Mouse (Mus musculus): ENCODE data around the gene Tbx3. TPM values are rescaled to one million over a fixed set of nuclear protein-coding genes. Genes with fewer than 3 reads are reported as not detected.

Gene Tbx3
- polyA plus RNA-seq, 1 experiment from 2014 or later, result 1.7 TPM

GRCm38 (mm10) chr5:119673716-119674605 lies 3.5 kb downstream of the Tbx3 start:
- Histone ChIP-seq H3K27ac (no peak overlapping the region), H3K27me3 (peaks cover 99% of the 10 kb centered on the region), H3K9me3 (replicated peaks) (no peaks in the 10 kb centered on the region), H3K36me3 (ENCODE audit: poor library complexity, severe bottlenecking) (no peaks in the 10 kb centered on the region), H3K9ac (no peak overlapping the region), H3K4me3 (no peak overlapping the region), H3K4me2 (no peak overlapping the region), H3K4me1 (peaks cover 16% of the 10 kb centered on the region)
- WGBS, result 2% methylated on average over 22 of the region's 22 CpGs
- ATAC-seq, result no peak

GRCm38 (mm10) chr5:119674606-119675330 lies 4.3 kb downstream of the Tbx3 start:
- Histone ChIP-seq H3K9ac (no peak overlapping the region), H3K9me3 (replicated peaks) (no peaks in the 10 kb centered on the region), H3K36me3 (ENCODE audit: poor library complexity, severe bottlenecking) (no peaks in the 10 kb centered on the region), H3K4me1 (peaks cover 12% of the 10 kb centered on the region), H3K27me3 (peaks cover 98% of the 10 kb centered on the region), H3K27ac (no peak overlapping the region), H3K4me3 (no peak overlapping the region), H3K4me2 (no peak overlapping the region)
- 5% methylated on average over 12 of the region's 12 CpGs for WGBS
- no peak for ATAC-seq

GRCm38 (mm10) chr5:119676245-119676644 lies 5.8 kb downstream of the Tbx3 start:
- Histone ChIP-seq H3K27ac (no peak overlapping the region), H3K9me3 (replicated peaks) (no peaks in the 10 kb centered on the region), H3K36me3 (ENCODE audit: poor library complexity, severe bottlenecking) (no peaks in the 10 kb centered on the region), H3K27me3 (peaks cover 98% of the 10 kb centered on the region), H3K4me3 (no peak overlapping the region), H3K4me2 (no peak overlapping the region), H3K4me1 (peaks cover 6% of the 10 kb centered on the region), H3K9ac (no peak overlapping the region)
- no peak for ATAC-seq
- 10% methylated on average over 2 of the region's 2 CpGs for WGBS

DNA sequence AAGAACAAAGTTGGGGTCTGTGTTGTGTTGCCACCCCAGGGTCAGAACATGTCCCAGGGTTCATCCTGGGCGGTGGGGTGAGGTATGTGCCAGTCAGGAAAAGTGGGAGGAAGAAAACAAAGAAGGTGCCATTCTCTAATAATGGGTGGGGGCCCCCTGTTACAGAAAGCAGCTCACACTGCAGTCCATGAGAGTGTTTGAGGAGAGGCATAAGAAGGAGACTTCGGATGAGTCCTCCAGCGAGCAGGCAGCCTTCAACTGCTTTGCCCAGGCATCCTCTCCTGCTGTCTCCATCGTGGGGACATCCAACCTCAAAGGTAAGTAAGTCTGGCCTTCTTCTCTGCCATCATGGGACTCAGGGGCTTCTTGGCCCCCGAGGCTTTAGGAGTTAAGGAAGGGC lies 8.0 kb downstream of the Tbx3 start:
- H3K9ac ChIP-seq, result no peak overlapping the region
- WGBS, result 10% methylated on average over 5 of the region's 5 CpGs
- peaks cover 98% of the 10 kb centered on the region for H3K27me3 ChIP-seq
- H3K4me3 ChIP-seq, result no peak overlapping the region
- H3K9me3 ChIP-seq (replicated peaks), result no peaks in the 10 kb centered on the region
- no peak overlapping the region for H3K4me2 ChIP-seq
- ATAC-seq, result no peak
- peaks cover 6% of the 10 kb centered on the region for H3K4me1 ChIP-seq
- no peak overlapping the region for H3K27ac ChIP-seq
- H3K36me3 ChIP-seq (ENCODE audit: poor library complexity, severe bottlenecking), result no peaks in the 10 kb centered on the region

GRCm38 (mm10) chr5:119679084-119679483 lies 8.6 kb downstream of the Tbx3 start:
- Histone ChIP-seq H3K27me3 (peaks cover 99% of the 10 kb centered on the region), H3K9ac (no peak overlapping the region), H3K27ac (no peak overlapping the region), H3K36me3 (ENCODE audit: poor library complexity, severe bottlenecking) (no peaks in the 10 kb centered on the region), H3K4me1 (peaks cover 6% of the 10 kb centered on the region), H3K9me3 (replicated peaks) (no peaks in the 10 kb centered on the region), H3K4me3 (no peak overlapping the region), H3K4me2 (no peak overlapping the region)
- no peak for ATAC-seq

DNA sequence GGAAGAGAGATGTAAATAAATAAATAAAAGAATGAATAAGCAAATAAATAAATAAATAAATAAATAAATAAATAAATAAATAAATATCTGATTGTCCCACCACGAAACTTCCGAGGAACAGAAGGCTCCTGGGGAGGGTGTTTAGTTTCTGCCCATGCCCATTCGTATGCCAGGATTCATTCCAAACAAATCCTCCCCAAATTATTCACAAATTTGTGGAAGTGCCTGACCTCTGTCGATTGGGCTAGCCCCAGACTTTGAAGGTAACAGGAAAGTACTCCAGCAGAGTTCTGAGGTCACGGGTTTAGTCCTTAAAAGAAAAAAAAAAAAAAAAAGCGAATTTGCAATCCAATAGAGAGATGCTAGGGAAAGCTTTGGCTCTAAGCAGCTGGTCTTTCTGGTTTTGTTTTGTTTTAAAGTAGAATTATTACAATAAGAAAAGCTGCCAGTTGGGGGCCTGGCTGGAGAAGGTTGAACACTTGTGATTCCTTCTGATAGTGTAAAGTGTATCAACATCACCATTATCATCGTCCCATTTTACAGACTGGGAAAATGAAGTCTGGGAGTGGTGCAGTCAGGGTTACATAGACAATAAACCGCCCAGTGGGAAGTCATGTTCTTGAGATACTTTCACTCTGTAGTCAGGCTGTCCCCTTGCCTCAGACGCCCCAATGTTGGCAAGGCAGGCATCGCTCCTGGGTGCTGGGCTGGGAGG lies 9.3 kb downstream of the Tbx3 start:
- Histone ChIP-seq H3K9me3 (replicated peaks) (no peaks in the 10 kb centered on the region), H3K4me1 (peaks cover 6% of the 10 kb centered on the region), H3K4me3 (0 out of 2 replicates have a peak overlapping the region, but pooled peaks have one; percentile 9), H3K4me2 (no peak overlapping the region), H3K9ac (no peak overlapping the region), H3K36me3 (ENCODE audit: poor library complexity, severe bottlenecking) (no peaks in the 10 kb centered on the region), H3K27ac (no peak overlapping the region), H3K27me3 (peaks cover 97% of the 10 kb centered on the region)
- 7% methylated on average over 10 of the region's 10 CpGs for WGBS
- ATAC-seq, result no peak

DNA sequence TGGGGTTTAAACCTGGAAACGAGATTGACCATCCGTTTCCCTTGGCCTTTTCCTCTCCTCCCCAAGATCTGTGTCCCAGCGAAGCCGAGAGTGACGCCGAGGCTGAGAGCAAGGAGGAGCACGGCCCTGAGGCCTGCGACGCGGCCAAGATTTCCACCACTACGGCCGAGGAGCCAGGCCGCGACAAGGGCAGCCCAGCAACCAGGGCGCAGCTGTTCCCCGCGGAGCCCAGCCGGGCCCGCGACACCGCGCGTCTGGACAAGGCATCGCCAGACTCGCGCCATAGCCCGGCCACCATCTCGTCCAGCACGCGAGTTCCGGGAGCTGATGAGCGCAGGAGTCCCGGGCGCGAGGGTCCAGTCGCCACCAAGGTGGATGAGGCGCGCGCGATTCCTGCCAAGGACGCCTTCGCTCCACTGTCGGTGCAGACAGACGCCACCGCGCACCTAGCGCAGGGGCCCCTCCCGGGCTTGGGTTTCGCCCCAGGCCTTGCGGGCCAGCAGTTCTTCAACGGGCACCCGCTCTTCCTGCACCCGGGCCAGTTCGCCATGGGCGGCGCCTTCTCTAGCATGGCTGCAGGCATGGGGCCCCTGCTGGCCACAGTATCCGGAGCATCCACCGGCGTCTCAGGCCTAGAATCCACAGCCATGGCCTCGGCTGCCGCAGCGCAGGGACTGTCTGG lies 10.0 kb downstream of the Tbx3 start:
- Histone ChIP-seq H3K4me3 (peak overlapping the region; percentile 9; the same call in 1 of the 2 replicates), H3K27ac (no peak overlapping the region), H3K9ac (no peak overlapping the region; the same call in 1 of the 2 replicates), H3K36me3 (ENCODE audit: poor library complexity, severe bottlenecking) (no peaks in the 10 kb centered on the region), H3K4me2 (no peak overlapping the region), H3K4me1 (peaks cover 6% of the 10 kb centered on the region), H3K27me3 (peaks cover 97% of the 10 kb centered on the region), H3K9me3 (replicated peaks) (no peaks in the 10 kb centered on the region)
- ATAC-seq, result no peak
- WGBS, result under 1% methylated on average over 62 of the region's 62 CpGs

GRCm38 (mm10) chr5:119681011-119681832 lies 10.8 kb downstream of the Tbx3 start:
- no peaks in the 10 kb centered on the region for H3K9me3 ChIP-seq (replicated peaks)
- no peak overlapping the region for H3K4me2 ChIP-seq
- no peak overlapping the region; the same call in 1 of the 2 replicates for H3K4me3 ChIP-seq
- no peaks in the 10 kb centered on the region for H3K36me3 ChIP-seq (ENCODE audit: poor library complexity, severe bottlenecking)
- H3K27me3 ChIP-seq, result peaks cover 97% of the 10 kb centered on the region
- no peak for ATAC-seq
- H3K27ac ChIP-seq, result no peak overlapping the region
- peaks cover 6% of the 10 kb centered on the region for H3K4me1 ChIP-seq
- WGBS, result 0% methylated on average over 8 of the region's 8 CpGs
- no peak overlapping the region; the same call in 1 of the 2 replicates for H3K9ac ChIP-seq

GRCm38 (mm10) chr5:119681833-119682210 lies 11.4 kb downstream of the Tbx3 start:
- WGBS, result 1% methylated on average over 4 of the region's 4 CpGs
- Histone ChIP-seq H3K4me2 (no peak overlapping the region), H3K9me3 (replicated peaks) (no peaks in the 10 kb centered on the region), H3K27ac (no peak overlapping the region), H3K4me1 (peaks cover 6% of the 10 kb centered on the region), H3K9ac (no peak overlapping the region), H3K27me3 (peaks cover 97% of the 10 kb centered on the region), H3K36me3 (ENCODE audit: poor library complexity, severe bottlenecking) (no peaks in the 10 kb centered on the region), H3K4me3 (no peak overlapping the region)
- no peak for ATAC-seq

DNA sequence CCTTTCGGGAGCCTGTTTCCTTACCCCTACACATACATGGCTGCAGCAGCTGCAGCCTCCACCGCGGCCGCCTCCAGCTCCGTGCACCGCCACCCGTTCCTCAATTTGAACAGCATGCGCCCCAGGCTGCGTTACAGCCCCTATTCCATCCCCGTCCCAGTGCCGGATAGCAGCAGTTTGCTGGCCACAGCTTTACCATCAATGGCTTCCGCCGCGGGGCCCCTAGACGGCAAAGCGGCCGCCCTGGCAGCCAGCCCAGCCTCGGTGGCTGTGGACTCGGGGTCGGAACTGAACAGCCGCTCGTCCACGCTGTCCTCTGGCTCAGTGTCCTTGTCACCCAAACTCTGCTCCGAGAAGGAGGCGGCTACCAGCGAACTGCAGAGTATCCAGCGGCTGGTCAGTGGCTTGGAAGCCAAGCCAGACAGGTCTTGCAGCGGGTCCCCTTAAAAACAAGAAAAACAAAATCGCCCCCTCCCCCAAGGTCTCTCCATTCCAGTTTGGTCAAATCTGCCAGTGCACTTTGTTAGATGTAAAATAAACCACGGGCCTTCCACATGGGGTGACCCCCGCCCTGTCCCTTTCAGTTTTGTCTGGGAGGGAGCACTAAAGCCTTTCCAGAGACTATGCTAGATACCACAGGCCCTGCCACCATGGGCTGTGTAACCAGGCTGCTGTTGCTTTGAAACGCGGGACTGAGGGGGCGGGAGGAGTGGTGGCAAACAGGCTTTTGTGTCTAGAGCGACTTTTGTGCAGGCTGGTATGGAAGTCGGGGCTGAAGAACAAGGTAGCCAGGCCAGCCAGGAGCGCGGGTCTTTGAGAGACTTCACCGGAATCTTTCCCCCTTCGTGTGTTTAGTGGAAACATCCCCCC lies 12.4 kb downstream of the Tbx3 start:
- Histone ChIP-seq H3K4me3 (no peak overlapping the region), H3K36me3 (ENCODE audit: poor library complexity, severe bottlenecking) (no peaks in the 10 kb centered on the region), H3K27me3 (peaks cover 97% of the 10 kb centered on the region), H3K9ac (no peak overlapping the region), H3K9me3 (replicated peaks) (no peaks in the 10 kb centered on the region), H3K4me2 (no peak overlapping the region), H3K4me1 (peaks cover 6% of the 10 kb centered on the region), H3K27ac (no peak overlapping the region)
- ATAC-seq, result no peak
- WGBS, result 2% methylated on average over 40 of the region's 40 CpGs
